Mouse (Mus musculus): Measurements from ENCODE around the gene Npb. TPM values are rescaled to one million over a fixed set of nuclear protein-coding genes. Genes with fewer than 3 reads are reported as not detected.

Gene Npb
- polyA plus RNA-seq, 1 experiment: not detected

DNA sequence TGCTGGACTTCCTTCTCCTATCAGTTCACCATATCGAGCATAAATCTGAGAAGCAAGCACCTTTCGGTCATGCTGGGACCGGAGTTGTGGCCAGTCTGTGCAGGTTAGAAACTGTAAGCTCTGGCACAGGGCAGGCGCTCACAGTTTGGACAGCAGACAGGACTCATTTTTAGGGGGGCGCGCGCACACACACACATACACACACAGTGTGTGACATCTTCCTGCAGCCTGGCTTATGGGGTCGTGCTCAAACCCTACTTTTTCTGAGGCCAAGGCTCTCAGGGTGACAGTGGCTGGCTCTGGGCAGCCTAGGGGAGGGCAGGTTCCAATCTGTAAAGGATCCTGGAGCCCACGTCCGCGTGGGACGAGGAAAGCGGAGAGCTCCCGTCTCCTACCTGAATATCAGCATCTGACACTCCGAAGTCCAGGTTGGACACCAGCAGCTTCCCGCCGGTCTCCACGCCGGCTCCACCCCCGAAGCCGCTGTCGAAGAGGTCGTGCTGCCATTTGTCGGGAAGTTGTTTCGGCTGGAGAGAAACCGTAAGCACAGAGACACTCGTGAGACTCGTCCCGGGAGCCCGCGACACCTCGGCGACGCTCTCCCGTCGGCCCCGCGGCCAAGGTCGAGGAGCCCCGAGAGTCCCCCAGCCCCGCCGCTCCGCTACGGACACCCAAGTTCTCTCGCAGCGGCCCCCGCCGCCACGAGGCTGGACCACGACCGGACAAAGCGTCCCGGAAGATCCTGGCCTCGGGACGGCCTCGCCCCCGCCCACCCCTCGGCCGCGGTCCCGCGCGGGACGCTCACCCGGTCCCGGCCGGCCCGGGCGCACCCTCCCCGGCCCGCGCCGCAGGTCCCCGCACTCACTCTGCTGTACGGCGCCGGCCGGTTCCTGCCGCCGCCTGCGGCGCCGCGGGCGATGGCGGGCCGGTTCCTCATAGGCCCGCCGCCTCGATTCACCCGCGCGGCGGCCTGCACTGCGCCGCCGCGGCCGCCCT is 10.7 kb upstream of the Npb start:
- TF ChIP-seq POLR2A (IDR thresholded peaks at IDR 0.05; ENCODE audit: low read depth, low read length) (no peak), CTCF (IDR thresholded peaks at IDR 0.05; ENCODE audit: borderline replicate concordance, insufficient read depth, low read length) (no peak)
- H3K4me1 ChIP-seq (ENCODE audit: control insufficient read depth, insufficient read depth, low read length): peaks cover 7% of the 10 kb centered on the region
- no peak overlapping the region for H3K27ac ChIP-seq (ENCODE audit: insufficient read depth, low read length)
- peak overlapping the region; percentile 95 for H3K4me3 ChIP-seq (ENCODE audit: insufficient read depth, low read length)

- H3K4me1 ChIP-seq (ENCODE audit: control insufficient read depth, insufficient read depth, low read length): peaks cover 7% of the 10 kb centered on the region
- H3K4me3 ChIP-seq (ENCODE audit: insufficient read depth, low read length): peak within 1 kb of the TSS; percentile 95
- peak within 1 kb of the TSS; percentile 63 for H3K27ac ChIP-seq (ENCODE audit: insufficient read depth, low read length)
- peak; percentile 90 for TF ChIP-seq POLR2A (IDR thresholded peaks at IDR 0.05; ENCODE audit: low read depth, low read length)
- no peak for TF ChIP-seq CTCF (IDR thresholded peaks at IDR 0.05; ENCODE audit: borderline replicate concordance, insufficient read depth, low read length)
Observed at GRCm38 (mm10) chr11:120598283-120598989, 9.8 kb upstream of the Npb start, which contains the start of the genes Alyref and Anapc11. Alyref (minus strand) TSS chr11:120598365. Anapc11 (plus strand) TSS chr11:120598421.

DNA sequence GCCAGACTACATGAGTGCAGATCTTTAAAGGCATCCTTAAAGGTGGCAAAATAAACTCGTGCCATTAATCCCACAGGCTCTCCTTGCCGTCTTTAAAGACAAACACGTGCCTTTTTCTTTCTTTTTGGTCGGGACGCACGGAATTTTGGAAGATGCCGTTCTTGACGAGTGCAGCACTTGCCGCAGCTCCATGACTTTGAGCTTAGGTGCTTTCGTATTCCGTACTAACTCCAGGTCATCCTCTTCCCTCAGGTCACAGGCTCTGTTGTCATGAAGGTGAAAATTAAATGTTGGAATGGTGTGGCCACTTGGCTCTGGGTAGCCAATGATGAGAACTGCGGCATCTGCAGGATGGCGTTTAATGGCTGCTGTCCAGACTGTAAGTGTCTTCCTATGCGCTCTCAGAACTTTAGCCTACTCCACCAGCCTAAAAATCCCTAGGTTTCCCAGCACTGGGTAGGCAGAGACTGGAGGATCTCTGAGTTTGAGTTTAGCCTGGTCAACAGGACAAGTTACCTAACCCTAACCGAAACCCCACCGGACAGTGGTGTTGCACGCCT is 9.2 kb upstream of the Npb start:
- Histone ChIP-seq H3K27ac (ENCODE audit: insufficient read depth, low read length) (peak overlapping the region; percentile 63; the same call in 1 of the 2 replicates), H3K4me1 (ENCODE audit: control insufficient read depth, insufficient read depth, low read length) (peaks cover 7% of the 10 kb centered on the region), H3K4me3 (ENCODE audit: insufficient read depth, low read length) (peak overlapping the region; percentile 60)
- 0 out of 2 replicates have a peak, but pooled peaks have one; percentile 37 for TF ChIP-seq POLR2A (IDR thresholded peaks at IDR 0.05; ENCODE audit: low read depth, low read length)
- TF ChIP-seq CTCF (IDR thresholded peaks at IDR 0.05; ENCODE audit: borderline replicate concordance, insufficient read depth, low read length): no peak

- peaks cover 5% of the 10 kb centered on the region for H3K4me1 ChIP-seq (ENCODE audit: control insufficient read depth, insufficient read depth, low read length)
- TF ChIP-seq POLR2A (IDR thresholded peaks at IDR 0.05; ENCODE audit: low read depth, low read length) (no peak), CTCF (IDR thresholded peaks at IDR 0.05; ENCODE audit: borderline replicate concordance, insufficient read depth, low read length) (no peak)
- H3K27ac ChIP-seq (ENCODE audit: insufficient read depth, low read length): no peak overlapping the region
- H3K4me3 ChIP-seq (ENCODE audit: insufficient read depth, low read length): no peak overlapping the region
Observed at GRCm38 (mm10) chr11:120600716-120601115, 7.6 kb upstream of the Npb start.

DNA sequence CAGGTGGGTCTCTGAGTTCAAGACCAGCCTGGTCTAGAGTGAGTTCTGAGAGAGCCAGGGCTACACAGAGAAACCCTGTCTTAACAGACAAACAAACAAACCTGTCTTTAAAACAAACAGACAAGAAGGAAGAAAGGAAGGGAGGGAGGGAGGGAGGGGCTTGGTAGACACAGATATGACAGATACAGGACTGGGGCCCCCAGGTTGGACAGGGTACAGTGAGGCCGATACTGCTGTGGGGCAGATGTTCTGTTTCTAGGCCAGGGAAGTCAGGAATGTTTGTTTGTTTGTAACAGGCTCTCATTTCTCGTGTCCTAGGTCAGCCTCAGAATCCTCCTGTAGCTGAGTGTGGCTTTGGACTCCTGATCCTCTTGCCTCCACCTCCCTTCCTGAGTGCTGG is 4.7 kb upstream of the Npb start:
- TF ChIP-seq CTCF (IDR thresholded peaks at IDR 0.05; ENCODE audit: borderline replicate concordance, insufficient read depth, low read length) (no peak), POLR2A (IDR thresholded peaks at IDR 0.05; ENCODE audit: low read depth, low read length) (no peak)
- Histone ChIP-seq H3K4me3 (ENCODE audit: insufficient read depth, low read length) (no peak overlapping the region), H3K4me1 (ENCODE audit: control insufficient read depth, insufficient read depth, low read length) (peaks cover 6% of the 10 kb centered on the region; the same call in 1 of the 2 replicates), H3K27ac (ENCODE audit: insufficient read depth, low read length) (no peak overlapping the region)

DNA sequence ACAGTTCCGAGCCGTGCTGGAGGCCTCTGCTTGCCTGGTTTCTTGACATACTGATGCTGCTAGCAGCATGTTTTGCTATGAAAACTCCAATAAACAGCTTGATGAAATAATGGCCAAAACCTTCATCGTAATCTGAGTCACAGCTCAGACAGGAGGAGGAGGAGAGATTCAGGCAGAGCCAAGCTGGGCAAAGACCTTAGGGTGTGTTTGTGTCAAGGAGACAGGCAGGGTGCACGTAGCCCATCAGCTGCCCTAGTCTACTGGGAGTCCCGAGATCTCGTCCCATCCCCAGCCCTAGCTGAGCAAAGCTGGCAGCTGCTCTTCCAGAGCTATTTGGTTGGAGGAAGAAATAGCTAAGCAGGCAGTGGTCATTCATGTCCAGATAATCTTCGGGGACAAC is 2.6 kb upstream of the Npb start:
- no peak overlapping the region for H3K4me3 ChIP-seq (ENCODE audit: insufficient read depth, low read length)
- 0 out of 2 replicates have a peak, but pooled peaks cover 13% of the 10 kb centered on the region for H3K4me1 ChIP-seq (ENCODE audit: control insufficient read depth, insufficient read depth, low read length)
- no peak for TF ChIP-seq CTCF (IDR thresholded peaks at IDR 0.05; ENCODE audit: borderline replicate concordance, insufficient read depth, low read length)
- TF ChIP-seq POLR2A (IDR thresholded peaks at IDR 0.05; ENCODE audit: low read depth, low read length): no peak
- no peak overlapping the region for H3K27ac ChIP-seq (ENCODE audit: insufficient read depth, low read length)

DNA sequence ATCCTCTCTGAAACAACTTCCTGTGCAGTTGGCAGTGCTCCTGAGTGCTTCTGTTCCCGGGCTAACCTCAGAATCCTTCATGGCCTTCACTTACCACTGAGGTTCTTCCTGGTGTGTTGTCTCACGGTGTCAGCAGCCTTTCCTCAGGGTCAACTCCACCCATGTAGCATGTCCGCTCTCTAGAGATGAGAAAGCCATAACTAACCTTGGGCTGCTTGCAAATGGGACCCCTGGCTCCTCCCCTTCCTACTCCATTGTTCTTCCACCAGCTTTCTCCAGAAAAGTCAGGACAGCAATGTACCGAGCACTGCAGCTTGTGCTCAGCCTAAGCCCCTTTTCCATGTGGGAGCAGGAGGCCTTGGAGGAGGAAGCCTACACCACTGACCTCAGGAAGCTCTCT is 1.5 kb upstream of the Npb start:
- H3K4me3 ChIP-seq (ENCODE audit: insufficient read depth, low read length): no peak overlapping the region
- TF ChIP-seq POLR2A (IDR thresholded peaks at IDR 0.05; ENCODE audit: low read depth, low read length) (no peak), CTCF (IDR thresholded peaks at IDR 0.05; ENCODE audit: borderline replicate concordance, insufficient read depth, low read length) (no peak)
- 0 out of 2 replicates have a peak, but pooled peaks cover 13% of the 10 kb centered on the region for H3K4me1 ChIP-seq (ENCODE audit: control insufficient read depth, insufficient read depth, low read length)
- no peak overlapping the region for H3K27ac ChIP-seq (ENCODE audit: insufficient read depth, low read length)

GRCm38 (mm10) chr11:120609250-120609649 is 973 bp downstream of the Npb start:
- no peak for TF ChIP-seq POLR2A (IDR thresholded peaks at IDR 0.05; ENCODE audit: low read depth, low read length)
- Histone ChIP-seq H3K27ac (ENCODE audit: insufficient read depth, low read length) (no peak overlapping the region), H3K4me3 (ENCODE audit: insufficient read depth, low read length) (no peak overlapping the region), H3K4me1 (ENCODE audit: control insufficient read depth, insufficient read depth, low read length) (0 out of 2 replicates have a peak, but pooled peaks cover 13% of the 10 kb centered on the region)

DNA sequence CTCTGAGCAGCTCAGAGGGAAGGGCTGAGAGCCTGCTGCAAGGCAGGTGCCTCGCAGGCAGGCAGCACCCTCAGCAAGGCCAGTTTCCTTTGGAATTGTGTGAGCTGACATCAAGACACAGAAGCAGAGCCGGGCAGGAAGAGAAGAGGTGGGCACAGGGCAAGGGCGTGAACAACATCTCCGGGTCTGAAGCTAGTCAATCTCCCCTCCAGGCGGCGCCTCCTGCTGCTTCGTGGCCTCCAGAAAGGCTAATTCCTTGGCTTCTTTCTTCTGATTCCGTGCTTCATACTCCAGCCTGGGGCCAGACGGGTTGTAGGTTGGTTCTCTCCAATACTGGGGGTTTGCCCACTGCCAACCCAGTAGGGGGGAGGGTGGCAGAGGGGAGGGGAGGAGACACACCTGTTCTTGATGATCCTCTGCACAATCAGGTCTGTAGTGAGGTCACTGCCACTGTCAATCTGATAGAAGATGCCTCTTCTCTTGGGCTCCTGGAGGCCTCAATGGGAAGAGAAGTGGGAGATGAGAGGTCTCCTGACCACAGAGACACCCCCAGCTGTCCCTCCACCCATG is 2.3 kb downstream of the Npb start:
- TF ChIP-seq POLR2A (IDR thresholded peaks at IDR 0.05; ENCODE audit: low read depth, low read length) (no peak), CTCF (IDR thresholded peaks at IDR 0.05; ENCODE audit: borderline replicate concordance, insufficient read depth, low read length) (no peak)
- no peak overlapping the region for H3K27ac ChIP-seq (ENCODE audit: insufficient read depth, low read length)
- no peak overlapping the region for H3K4me3 ChIP-seq (ENCODE audit: insufficient read depth, low read length)
- 0 out of 2 replicates have a peak, but pooled peaks cover 13% of the 10 kb centered on the region for H3K4me1 ChIP-seq (ENCODE audit: control insufficient read depth, insufficient read depth, low read length)

Measured in embryonic fibroblast, embryonic 13.5 days (primary cell).